Comparison of ENCODE assay signal across 9 mouse cellular contexts in genomic region chr5:135118589-135119081, GRCm38 (mm10). TPM values are rescaled to one million over a fixed set of nuclear protein-coding genes. Genes with fewer than 3 reads are reported as not detected.
DNase-seq lines count a peak whose midpoint lies in the region; ATAC-seq and TF ChIP-seq lines count a peak whose summit lies in the region.
"Had no signal": no experiment of that assay in that cellular context is flagged by ENCODE, and none has a peak within 500 bp of the region (broad histone marks: within the 10 kb centered on the region; RNA-seq: fewer than 3 reads in every experiment).

No protein-coding gene starts in this region.

- no peak overlapping the region for H3K4me3 ChIP-seq in hindbrain, embryonic 11.5 days (ENCODE audit: low read depth, low read length)
- no peak overlapping the region for H3K4me3 ChIP-seq in hindbrain, embryonic 12.5 days
- H3K4me3 ChIP-seq in forebrain, embryonic 14.5 days (ENCODE audit: low read depth, low read length), result no peak overlapping the region
- H3K4me3 ChIP-seq in stomach, postnatal 0 days (ENCODE audit: low read depth, low read length), result no peak overlapping the region
- H3K4me3 ChIP-seq: neural tube, embryonic 13.5 days had no signal

- TF ChIP-seq CTCF in stomach, postnatal 0 days (IDR thresholded peaks at IDR 0.05; ENCODE audit: low read depth), result peak; percentile 95

- intact Hi-C loops in left cerebral cortex, postnatal 4 days (cut with DNase I), result no loop called here

- H3K9ac ChIP-seq in hindbrain, embryonic 11.5 days (ENCODE audit: low read depth, low read length), result no peak overlapping the region
- H3K9ac ChIP-seq in hindbrain, embryonic 12.5 days, result no peak overlapping the region
- no peak overlapping the region for H3K9ac ChIP-seq in forebrain, embryonic 14.5 days (ENCODE audit: low read length)
- H3K9ac ChIP-seq in stomach, postnatal 0 days (ENCODE audit: low read length), result no peak overlapping the region
- H3K9ac ChIP-seq: neural tube, embryonic 13.5 days had no signal

- H3K4me1 ChIP-seq in hindbrain, embryonic 11.5 days (replicated peaks; ENCODE audit: control insufficient read depth, insufficient read depth, low read length), result no peaks in the 10 kb centered on the region
- H3K4me1 ChIP-seq in hindbrain, embryonic 12.5 days, result no peaks in the 10 kb centered on the region
- no peaks in the 10 kb centered on the region for H3K4me1 ChIP-seq in forebrain, embryonic 14.5 days (ENCODE audit: control insufficient read depth, insufficient read depth, low read length)
- 0 out of 2 replicates have a peak, but pooled peaks cover 2% of the 10 kb centered on the region for H3K4me1 ChIP-seq in stomach, postnatal 0 days (replicated peaks; ENCODE audit: control insufficient read depth, insufficient read depth)
- H3K4me1 ChIP-seq: neural tube, embryonic 13.5 days had no signal

- WGBS in hindbrain, embryonic 11.5 days, result 24% methylated on average over 6 of the region's 6 CpGs
- 34% methylated on average over 6 of the region's 6 CpGs for WGBS in hindbrain, embryonic 12.5 days
- 33% methylated on average over 6 of the region's 6 CpGs for WGBS in forebrain, embryonic 14.5 days
- 16% methylated on average over 6 of the region's 6 CpGs for WGBS in stomach, postnatal 0 days

- no peaks in the 10 kb centered on the region for H3K36me3 ChIP-seq in hindbrain, embryonic 11.5 days (ENCODE audit: control insufficient read depth, insufficient read depth, low read length)
- H3K36me3 ChIP-seq in hindbrain, embryonic 12.5 days, result no peaks in the 10 kb centered on the region
- no peaks in the 10 kb centered on the region for H3K36me3 ChIP-seq in forebrain, embryonic 14.5 days (ENCODE audit: control insufficient read depth, insufficient read depth, low read length)
- H3K36me3 ChIP-seq in stomach, postnatal 0 days (ENCODE audit: control insufficient read depth, insufficient read depth, low read length), result no peaks in the 10 kb centered on the region
- H3K36me3 ChIP-seq: neural tube, embryonic 13.5 days had no signal

- H3K27me3 ChIP-seq in hindbrain, embryonic 11.5 days (ENCODE audit: control insufficient read depth, insufficient read depth, low read length), result peaks cover 5% of the 10 kb centered on the region; the same call in 1 of the 2 replicates
- peaks cover 15% of the 10 kb centered on the region for H3K27me3 ChIP-seq in hindbrain, embryonic 12.5 days
- H3K27me3 ChIP-seq in forebrain, embryonic 14.5 days (replicated peaks; ENCODE audit: control insufficient read depth, insufficient read depth, low read length), result no peaks in the 10 kb centered on the region
- H3K27me3 ChIP-seq in stomach, postnatal 0 days (ENCODE audit: control insufficient read depth, insufficient read depth, low read length), result no peaks in the 10 kb centered on the region

- no peak for ATAC-seq in hindbrain, embryonic 11.5 days (ENCODE audit: low FRiP score)
- no peak for ATAC-seq in hindbrain, embryonic 12.5 days (ENCODE audit: low FRiP score)
- no peak for ATAC-seq in forebrain, embryonic 14.5 days
- ATAC-seq in hematopoietic stem cell, adult 5-6 weeks (replicated peaks in 1 of 2; ENCODE audit: insufficient read depth in 1 of 2, low FRiP score in 2 of 2, low TSS enrichment in 1 of 2, low read depth in 1 of 2, poor library complexity in 2 of 2, severe bottlenecking in 2 of 2), result peak; percentile 63 to 70; a peak in 3 of 4 replicates
- ATAC-seq in monocyte, adult 5-6 weeks (replicated peaks; ENCODE audit: insufficient number of reproducible peaks, low FRiP score, low TSS enrichment, poor library complexity, severe bottlenecking), result peak; percentile 75
- peak; percentile 78 for ATAC-seq in stomach, postnatal 0 days (ENCODE audit: low FRiP score, low TSS enrichment)

- TF ChIP-seq EP300 in stomach, postnatal 0 days (optimal IDR thresholded peaks at IDR 0.05), result no peak

- H3K9me3 ChIP-seq in hindbrain, embryonic 11.5 days (ENCODE audit: control insufficient read depth, low read length), result no peaks in the 10 kb centered on the region
- no peaks in the 10 kb centered on the region for H3K9me3 ChIP-seq in hindbrain, embryonic 12.5 days (replicated peaks)
- no peaks in the 10 kb centered on the region for H3K9me3 ChIP-seq in forebrain, embryonic 14.5 days (replicated peaks; ENCODE audit: control insufficient read depth, low read length)
- no peaks in the 10 kb centered on the region for H3K9me3 ChIP-seq in stomach, postnatal 0 days (ENCODE audit: control insufficient read depth, low read length)
- H3K9me3 ChIP-seq: neural tube, embryonic 13.5 days had no signal

- no peak overlapping the region for H3K27ac ChIP-seq in hindbrain, embryonic 11.5 days (ENCODE audit: low read depth, low read length)
- H3K27ac ChIP-seq in hindbrain, embryonic 12.5 days, result no peak overlapping the region
- H3K27ac ChIP-seq in forebrain, embryonic 14.5 days (ENCODE audit: low read depth, low read length), result no peak overlapping the region
- no peak overlapping the region for H3K27ac ChIP-seq in stomach, postnatal 0 days (replicated peaks)
- H3K27ac ChIP-seq: neural tube, embryonic 13.5 days had no signal

- DNase-seq in hindbrain, embryonic 11.5 days (ENCODE audit: low spot score), result peak; percentile 69
- peak; percentile 83 for DNase-seq in brain, adult 2 months (ENCODE audit: low read depth, low spot score)
- DNase-seq in forebrain, embryonic 14.5 days (ENCODE audit: low spot score), result peak; percentile 55
- DNase-seq in left cerebral cortex, postnatal 4 days, result peak; percentile 53
- DNase-seq in stomach, postnatal 0 days (ENCODE audit: low spot score), result peak; percentile 76

- H3K4me2 ChIP-seq in hindbrain, embryonic 11.5 days (replicated peaks; ENCODE audit: low read depth, low read length), result no peak overlapping the region
- no peak overlapping the region for H3K4me2 ChIP-seq in hindbrain, embryonic 12.5 days (replicated peaks)
- no peak overlapping the region for H3K4me2 ChIP-seq in forebrain, embryonic 14.5 days (ENCODE audit: low read length)
- 0 out of 2 replicates have a peak overlapping the region, but pooled peaks have one; percentile 5 for H3K4me2 ChIP-seq in stomach, postnatal 0 days (replicated peaks; ENCODE audit: low read depth)
- H3K4me2 ChIP-seq: neural tube, embryonic 13.5 days had no signal

RNA-seq across cellular contexts. Expression of gene Mlxipl, which starts 28.9 kb away (rescaled TPM):
- polyA plus RNA-seq in hindbrain, embryonic 11.5 days (2014; fragmentation: Nextera tagmentation; extraction: Ambion mirVana), result 1.2 and 1.6 TPM in 2 replicates
- 1.5 and 2.0 TPM in 2 replicates for polyA plus RNA-seq in hindbrain, embryonic 12.5 days (2016; fragmentation: Nextera tagmentation; extraction: Ambion mirVana)
- 0.36 and 0.64 TPM in 2 replicates for polyA plus RNA-seq in forebrain, embryonic 14.5 days (2014; fragmentation: Nextera tagmentation; extraction: Ambion mirVana)
- total RNA-seq in hematopoietic stem cell, adult 5-6 weeks (2017), result not detected in 2 replicates
- 1 to 10 TPM; 1.6 to 2.4 TPM for total RNA-seq in left cerebral cortex, postnatal 4 days (2021)
- 0.57 to 4.5 TPM (median 1.1 TPM) in 3 replicates for total RNA-seq in monocyte, adult 5-6 weeks (2017)
- 0.22 and 0.91 TPM in 2 replicates for polyA plus RNA-seq in stomach, postnatal 0 days (2015; fragmentation: Nextera tagmentation; extraction: Ambion mirVana)

RNA-seq across cellular contexts. Expression of gene Tbl2, which starts 30.8 kb away (rescaled TPM):
- 21.4 and 21.9 TPM in 2 replicates for polyA plus RNA-seq in hindbrain, embryonic 11.5 days (2014; fragmentation: Nextera tagmentation; extraction: Ambion mirVana)
- 26.9 and 27.2 TPM in 2 replicates for polyA plus RNA-seq in hindbrain, embryonic 12.5 days (2016; fragmentation: Nextera tagmentation; extraction: Ambion mirVana)
- 16.3 and 17.4 TPM in 2 replicates for polyA plus RNA-seq in forebrain, embryonic 14.5 days (2014; fragmentation: Nextera tagmentation; extraction: Ambion mirVana)
- 10.6 and 23.4 TPM in 2 replicates for total RNA-seq in hematopoietic stem cell, adult 5-6 weeks (2017)
- 10 to 100 TPM; 18.9 to 21.8 TPM for total RNA-seq in left cerebral cortex, postnatal 4 days (2021)
- 4.3 to 9.9 TPM (median 9.6 TPM) in 3 replicates for total RNA-seq in monocyte, adult 5-6 weeks (2017)
- polyA plus RNA-seq in stomach, postnatal 0 days (2015; fragmentation: Nextera tagmentation; extraction: Ambion mirVana), result 9.9 and 11.6 TPM in 2 replicates

RNA-seq across cellular contexts. Expression of gene Vps37d, which starts 40.6 kb away (rescaled TPM):
- 10.4 and 12.0 TPM in 2 replicates for polyA plus RNA-seq in hindbrain, embryonic 11.5 days (2014; fragmentation: Nextera tagmentation; extraction: Ambion mirVana)
- polyA plus RNA-seq in hindbrain, embryonic 12.5 days (2016; fragmentation: Nextera tagmentation; extraction: Ambion mirVana), result 31.6 and 34.2 TPM in 2 replicates
- 25.0 and 28.9 TPM in 2 replicates for polyA plus RNA-seq in forebrain, embryonic 14.5 days (2014; fragmentation: Nextera tagmentation; extraction: Ambion mirVana)
- 0.50 and 1.6 TPM in 2 replicates for total RNA-seq in hematopoietic stem cell, adult 5-6 weeks (2017)
- 10 to 100 TPM; 46.1 TPM for total RNA-seq in left cerebral cortex, postnatal 4 days (2021)
- total RNA-seq in monocyte, adult 5-6 weeks (2017), result 0.43 TPM in 1 of 3 replicates, not detected in the others
- 3.3 and 3.4 TPM in 2 replicates for polyA plus RNA-seq in stomach, postnatal 0 days (2015; fragmentation: Nextera tagmentation; extraction: Ambion mirVana)

RNA-seq across cellular contexts. Expression of gene Bcl7b, which starts 49.4 kb away (rescaled TPM):
- polyA plus RNA-seq in hindbrain, embryonic 11.5 days (2014; fragmentation: Nextera tagmentation; extraction: Ambion mirVana), result 35.9 and 38.8 TPM in 2 replicates
- polyA plus RNA-seq in hindbrain, embryonic 12.5 days (2016; fragmentation: Nextera tagmentation; extraction: Ambion mirVana), result 45.1 and 45.9 TPM in 2 replicates
- 47.4 and 48.9 TPM in 2 replicates for polyA plus RNA-seq in forebrain, embryonic 14.5 days (2014; fragmentation: Nextera tagmentation; extraction: Ambion mirVana)
- total RNA-seq in hematopoietic stem cell, adult 5-6 weeks (2017), result 34.8 and 35.0 TPM in 2 replicates
- total RNA-seq in left cerebral cortex, postnatal 4 days (2021), result 10 to 100 TPM; 24.3 to 26.6 TPM
- 52.4 to 63.3 TPM (median 53.1 TPM) in 3 replicates for total RNA-seq in monocyte, adult 5-6 weeks (2017)
- polyA plus RNA-seq in stomach, postnatal 0 days (2015; fragmentation: Nextera tagmentation; extraction: Ambion mirVana), result 46.4 and 50.4 TPM in 2 replicates

RNA-seq across cellular contexts. Expression of gene Bud23, which starts 53.9 kb away (rescaled TPM):
- 113 and 118 TPM in 2 replicates for polyA plus RNA-seq in hindbrain, embryonic 11.5 days (2014; fragmentation: Nextera tagmentation; extraction: Ambion mirVana)
- 113 and 119 TPM in 2 replicates for polyA plus RNA-seq in hindbrain, embryonic 12.5 days (2016; fragmentation: Nextera tagmentation; extraction: Ambion mirVana)
- polyA plus RNA-seq in forebrain, embryonic 14.5 days (2014; fragmentation: Nextera tagmentation; extraction: Ambion mirVana), result 89.1 and 92.7 TPM in 2 replicates
- total RNA-seq in hematopoietic stem cell, adult 5-6 weeks (2017), result 28.5 and 51.7 TPM in 2 replicates
- 10 to 100 TPM; 51.7 to 52.1 TPM for total RNA-seq in left cerebral cortex, postnatal 4 days (2021)
- total RNA-seq in monocyte, adult 5-6 weeks (2017), result 50.6 to 85.3 TPM (median 72.7 TPM) in 3 replicates
- polyA plus RNA-seq in stomach, postnatal 0 days (2015; fragmentation: Nextera tagmentation; extraction: Ambion mirVana), result 46.8 and 51.9 TPM in 2 replicates

Comparison
In these comparisons a context has a peak if more than half of its experiments do, and no peak if none do; other contexts are left out.
1. ATAC-seq: peak in hematopoietic stem cell, adult 5-6 weeks (2 of 2), monocyte, adult 5-6 weeks (single experiment) and stomach, postnatal 0 days (single experiment); none in hindbrain, embryonic 11.5 days (single experiment), hindbrain, embryonic 12.5 days (single experiment) and forebrain, embryonic 14.5 days (single experiment).
2. Peak in every context shown above with its lines, with median percentiles within 50 percentile points of each other: DNase-seq.